Mouse (Mus musculus) B cell, adult 62 days (primary cell): Measurements from ENCODE around the gene Ddn. TPM values are rescaled to one million over a fixed set of nuclear protein-coding genes. Genes with fewer than 3 reads are reported as not detected.

ENCODE experiments used
- total RNA-seq: library from RNA; stranded (reverse); gene quantifications from 4 replicates; pipeline ENCODE4 v1.2.4, GENCODE M21; 2023

Gene Ddn
- 0.30 to 0.75 TPM (median 0.51 TPM) in 4 replicates for total RNA-seq

GRCm38 (mm10) chr15:98809390-98809789 is at the start of gene Ddn:
Gene Ddn (minus strand): TSS chr15:98809490.

GRCm38 (mm10) chr15:98830736-98831683 is 21.7 kb upstream of the Ddn start, which contains the start of gene Prkag1:
Gene Prkag1 (minus strand): TSS chr15:98831521.

GRCm38 (mm10) chr15:98789661-98790535 is 19.4 kb downstream of the Ddn start, which contains the start of gene Wnt1:
Gene Wnt1 (plus strand): TSS chr15:98789857.

GRCm38 (mm10) chr15:98777762-98778161 is 31.5 kb downstream of the Ddn start, which contains the start of gene Wnt10b:
Gene Wnt10b (minus strand): TSS chr15:98778150.

GRCm38 (mm10) chr15:98762670-98763529 is 46.4 kb downstream of the Ddn start, which contains the start of gene Arf3:
Gene Arf3 (minus strand): TSS chr15:98763214.

Other genes with a start within 250 kb of the Ddn start
- gene Ccnt1, start 238.6 kb downstream of the Ddn start, total RNA-seq: 168 to 178 TPM (median 175 TPM) in 4 replicates
- gene 4930415O20Rik, start 238.5 kb downstream of the Ddn start, total RNA-seq: not detected in 4 replicates
- 0.88 to 3.3 TPM (median 1.6 TPM) in 4 replicates for gene Adcy6, start 199.4 kb downstream of the Ddn start, total RNA-seq
- gene Cacnb3, start 178.7 kb downstream of the Ddn start, total RNA-seq: not detected in 4 replicates
- 129 to 153 TPM (median 138 TPM) in 4 replicates for gene Ddx23, start 146.6 kb downstream of the Ddn start, total RNA-seq
- 0.37 TPM in 1 of 4 replicates, not detected in the others for gene Rnd1, start 132.0 kb downstream of the Ddn start, total RNA-seq
- gene Ccdc65, start 101.3 kb downstream of the Ddn start, total RNA-seq: not detected in 4 replicates
- gene Fkbp11, start 81.3 kb downstream of the Ddn start, total RNA-seq: 11.9 to 19.8 TPM (median 16.6 TPM) in 4 replicates
- gene Arf3, start 46.3 kb downstream of the Ddn start, total RNA-seq: 73.5 to 82.7 TPM (median 76.8 TPM) in 4 replicates
- 1.2 to 1.7 TPM (median 1.2 TPM) in 4 replicates for gene Wnt10b, start 31.3 kb downstream of the Ddn start, total RNA-seq
- gene Wnt1, start 19.6 kb downstream of the Ddn start, total RNA-seq: not detected in 4 replicates
- gene Prkag1, start 22.0 kb upstream of the Ddn start, total RNA-seq: 76.4 to 85.2 TPM (median 81.4 TPM) in 4 replicates
- gene Kmt2d, start 61.7 kb upstream of the Ddn start, total RNA-seq: 186 to 196 TPM (median 194 TPM) in 4 replicates
- 14.3 to 22.0 TPM (median 18.0 TPM) in 4 replicates for gene Rhebl1, start 85.0 kb upstream of the Ddn start, total RNA-seq
- not detected in 4 replicates for gene Dhh, start 89.0 kb upstream of the Ddn start, total RNA-seq
- 238 to 253 TPM (median 250 TPM) in 4 replicates for gene Lmbr1l, start 108.7 kb upstream of the Ddn start, total RNA-seq
- 132 to 163 TPM (median 139 TPM) in 4 replicates for gene Tuba1b, start 125.1 kb upstream of the Ddn start, total RNA-seq
- gene Gm49450, start 144.1 kb upstream of the Ddn start, total RNA-seq: not detected in 4 replicates
- gene Tuba1a, start 144.2 kb upstream of the Ddn start, total RNA-seq: 142 to 160 TPM (median 148 TPM) in 4 replicates
- 75.1 to 81.7 TPM (median 78.6 TPM) in 4 replicates for gene Tuba1c, start 220.4 kb upstream of the Ddn start, total RNA-seq
- not detected in 4 replicates for gene Prph, start 245.7 kb upstream of the Ddn start, total RNA-seq